In the genomic region with DNA sequence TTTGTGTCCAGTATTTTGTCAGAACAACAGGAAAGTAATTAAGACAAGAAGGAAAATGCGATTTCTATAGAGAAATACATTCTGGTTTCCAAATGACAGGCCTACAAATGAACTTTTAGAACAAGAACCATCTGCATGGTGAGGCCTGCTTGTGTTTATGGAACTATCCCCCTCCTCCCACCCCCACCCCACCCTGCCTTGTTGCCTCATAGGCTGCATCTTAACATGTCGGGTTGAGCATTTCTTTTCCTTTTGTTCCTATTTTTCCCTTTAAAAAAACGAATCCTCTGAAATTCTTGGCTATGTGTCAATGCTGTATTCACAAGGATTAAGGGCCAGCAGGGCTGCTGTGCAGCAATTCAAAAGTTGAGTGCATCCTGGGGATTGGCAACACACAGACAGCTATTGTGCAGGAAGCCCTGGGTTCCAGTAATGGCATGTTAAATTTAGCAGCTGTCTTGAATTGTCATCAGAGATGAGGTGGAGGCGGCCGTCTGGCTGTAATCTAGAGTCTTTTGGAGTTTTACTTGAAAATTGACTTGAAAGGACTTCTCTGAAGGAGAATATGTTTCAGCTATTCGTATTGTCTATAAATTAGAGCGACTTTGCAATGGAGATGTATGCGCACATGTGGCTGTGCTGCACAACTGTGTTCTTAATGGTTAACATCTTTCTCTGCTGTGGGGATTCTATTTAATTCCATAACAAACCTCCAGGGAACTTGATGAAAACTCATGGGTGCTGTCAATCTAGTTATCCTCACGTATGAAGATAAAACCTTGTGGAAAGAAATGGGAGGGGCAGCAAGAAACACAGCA, we compare ENCODE assay signal across 9 mouse cellular contexts.
A peak's percentile ranks its signal among the peaks of the same experiment; 100 is the strongest.
DNase-seq lines count a peak whose midpoint lies in the region; ATAC-seq lines count a peak whose summit lies in the region.
"Had no signal": no experiment of that assay in that cellular context is flagged by ENCODE, and none has a peak within 500 bp of the region (broad histone marks: within the 10 kb centered on the region; RNA-seq: fewer than 3 reads in every experiment).

No protein-coding gene starts in this region.

- no peaks in the 10 kb centered on the region for H3K36me3 ChIP-seq in liver, embryonic 11.5 days (ENCODE audit: control insufficient read depth, insufficient read depth, low read length)
- H3K36me3 ChIP-seq in hindbrain, embryonic 13.5 days = no peaks in the 10 kb centered on the region
- H3K36me3 ChIP-seq in midbrain, embryonic 15.5 days (replicated peaks) = no peaks in the 10 kb centered on the region
- no peaks in the 10 kb centered on the region for H3K36me3 ChIP-seq in heart, embryonic 10.5 days

- no peaks in the 10 kb centered on the region for H3K27me3 ChIP-seq in liver, embryonic 11.5 days (replicated peaks; ENCODE audit: control insufficient read depth, insufficient read depth, low read length)
- no peaks in the 10 kb centered on the region for H3K27me3 ChIP-seq in hindbrain, embryonic 13.5 days
- H3K27me3 ChIP-seq in midbrain, embryonic 15.5 days (replicated peaks) = no peaks in the 10 kb centered on the region
- H3K27me3 ChIP-seq in heart, embryonic 10.5 days (ENCODE audit: insufficient read depth, poor library complexity, severe bottlenecking) = no peaks in the 10 kb centered on the region

- intact Hi-C loops in gastrocnemius, postnatal 14 days (cut with DNase I; ENCODE audit: low total_unique reads) = no loop called here

- H3K4me2 ChIP-seq in liver, embryonic 11.5 days = no peak overlapping the region
- H3K4me2 ChIP-seq in hindbrain, embryonic 13.5 days = no peak overlapping the region
- no peak overlapping the region for H3K4me2 ChIP-seq in midbrain, embryonic 15.5 days

- WGBS in liver, embryonic 11.5 days = 72% methylated on average over 9 of the region's 9 CpGs
- 44% methylated on average over 9 of the region's 9 CpGs for WGBS in hindbrain, embryonic 13.5 days
- WGBS in midbrain, embryonic 15.5 days = 31% methylated on average over 9 of the region's 9 CpGs
- 72% methylated on average over 9 of the region's 9 CpGs for WGBS in heart, embryonic 10.5 days

- ATAC-seq in liver, embryonic 11.5 days (replicated peaks; ENCODE audit: low FRiP score) = no peak
- ATAC-seq in hindbrain, embryonic 13.5 days (ENCODE audit: low FRiP score) = peak; percentile 66; the same call in 1 of the 2 replicates
- ATAC-seq in midbrain, embryonic 15.5 days (replicated peaks) = peak; percentile 80

- no peak overlapping the region for H3K9ac ChIP-seq in liver, embryonic 11.5 days (ENCODE audit: low read depth, low read length)
- no peak overlapping the region for H3K9ac ChIP-seq in hindbrain, embryonic 13.5 days
- H3K9ac ChIP-seq in midbrain, embryonic 15.5 days = no peak overlapping the region

- no peak overlapping the region for H3K4me3 ChIP-seq in liver, embryonic 11.5 days (ENCODE audit: low read depth, low read length)
- no peak overlapping the region for H3K4me3 ChIP-seq in hindbrain, embryonic 13.5 days
- H3K4me3 ChIP-seq in midbrain, embryonic 15.5 days = no peak overlapping the region
- no peak overlapping the region for H3K4me3 ChIP-seq in heart, embryonic 10.5 days

- no peak overlapping the region for H3K27ac ChIP-seq in liver, embryonic 11.5 days (ENCODE audit: low read depth, low read length)
- H3K27ac ChIP-seq in hindbrain, embryonic 13.5 days = no peak overlapping the region
- H3K27ac ChIP-seq in midbrain, embryonic 15.5 days = no peak overlapping the region
- no peak overlapping the region for H3K27ac ChIP-seq in heart, embryonic 10.5 days

- no peaks in the 10 kb centered on the region for H3K9me3 ChIP-seq in liver, embryonic 11.5 days (ENCODE audit: control insufficient read depth, low read length)
- H3K9me3 ChIP-seq in hindbrain, embryonic 13.5 days = no peaks in the 10 kb centered on the region
- no peaks in the 10 kb centered on the region for H3K9me3 ChIP-seq in midbrain, embryonic 15.5 days
- no peaks in the 10 kb centered on the region for H3K9me3 ChIP-seq in heart, embryonic 10.5 days

- DNase-seq in embryo, embryonic 11 days = peak; percentile 12
- DNase-seq in embryo, embryonic 10 days (ENCODE audit: low spot score) = no peak
- DNase-seq in liver = peak; percentile 3
- DNase-seq in liver, embryonic 11.5 days (ENCODE audit: low spot score) = no peak
- DNase-seq in heart, embryonic 10.5 days (ENCODE audit: low spot score) = no peak
- no peak for DNase-seq in gastrocnemius, postnatal 14 days
- DNase-seq: kidney, postnatal 36 days had no signal

- H3K4me1 ChIP-seq in liver, embryonic 11.5 days (replicated peaks; ENCODE audit: control insufficient read depth, insufficient read depth, low read length) = no peaks in the 10 kb centered on the region
- no peaks in the 10 kb centered on the region for H3K4me1 ChIP-seq in hindbrain, embryonic 13.5 days (replicated peaks)
- H3K4me1 ChIP-seq in midbrain, embryonic 15.5 days = no peaks in the 10 kb centered on the region
- H3K4me1 ChIP-seq in heart, embryonic 10.5 days = no peaks in the 10 kb centered on the region

Comparison
In these comparisons a context has a peak if more than half of its experiments do, and no peak if none do; other contexts are left out.
1. DNase-seq: peak in embryo, embryonic 11 days (single experiment) and liver (single experiment); none in embryo, embryonic 10 days (single experiment), liver, embryonic 11.5 days (single experiment), heart, embryonic 10.5 days (single experiment) and gastrocnemius, postnatal 14 days (single experiment).